Mouse (Mus musculus): ENCODE data around the gene Mnt.

DNA sequence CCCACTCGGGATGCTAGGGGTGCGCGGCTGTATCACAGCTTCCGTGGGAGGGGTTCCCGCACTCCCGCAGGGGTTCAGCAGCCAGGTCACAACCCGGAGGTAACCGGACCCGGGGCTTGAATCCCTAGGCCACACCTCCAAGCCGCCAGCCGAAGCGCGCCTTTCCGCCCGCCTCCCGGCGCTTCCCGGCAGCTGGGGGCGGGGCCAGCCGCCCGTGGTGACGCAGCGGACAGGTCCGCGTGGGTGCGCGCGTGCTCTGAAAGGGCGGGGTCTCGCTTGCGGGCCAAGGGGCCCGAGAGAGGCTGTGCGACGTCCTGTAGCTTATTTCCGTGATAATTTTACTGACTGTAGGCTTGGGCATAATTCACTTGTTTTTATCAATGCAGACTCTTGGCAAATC lies 7.7 kb downstream of the Mnt start:
- no peak for TF ChIP-seq GATA1 (IDR thresholded peaks at IDR 0.05; ENCODE audit: borderline replicate concordance, low read length)
- no peak for TF ChIP-seq FLI1 (IDR thresholded peaks at IDR 0.05; ENCODE audit: low read length)
